Mouse (Mus musculus) CH12.LX (cell line): Measurements from ENCODE around the gene Trappc5.

ENCODE experiments used
- USF1 ChIP-seq: IDR thresholded peaks from 2 replicates; pipeline ENCODE4 v1.6.1; 2014; ENCODE audit warnings: low read depth, mild to moderate bottlenecking, inconsistent platforms, low read length, improper control_type of control experiment
- ZNF384 ChIP-seq: IDR thresholded peaks from 2 replicates; pipeline ENCODE4 v1.6.1; 2012; ENCODE audit warnings: low read depth, low read length, improper control_type of control experiment, inconsistent platforms

DNA sequence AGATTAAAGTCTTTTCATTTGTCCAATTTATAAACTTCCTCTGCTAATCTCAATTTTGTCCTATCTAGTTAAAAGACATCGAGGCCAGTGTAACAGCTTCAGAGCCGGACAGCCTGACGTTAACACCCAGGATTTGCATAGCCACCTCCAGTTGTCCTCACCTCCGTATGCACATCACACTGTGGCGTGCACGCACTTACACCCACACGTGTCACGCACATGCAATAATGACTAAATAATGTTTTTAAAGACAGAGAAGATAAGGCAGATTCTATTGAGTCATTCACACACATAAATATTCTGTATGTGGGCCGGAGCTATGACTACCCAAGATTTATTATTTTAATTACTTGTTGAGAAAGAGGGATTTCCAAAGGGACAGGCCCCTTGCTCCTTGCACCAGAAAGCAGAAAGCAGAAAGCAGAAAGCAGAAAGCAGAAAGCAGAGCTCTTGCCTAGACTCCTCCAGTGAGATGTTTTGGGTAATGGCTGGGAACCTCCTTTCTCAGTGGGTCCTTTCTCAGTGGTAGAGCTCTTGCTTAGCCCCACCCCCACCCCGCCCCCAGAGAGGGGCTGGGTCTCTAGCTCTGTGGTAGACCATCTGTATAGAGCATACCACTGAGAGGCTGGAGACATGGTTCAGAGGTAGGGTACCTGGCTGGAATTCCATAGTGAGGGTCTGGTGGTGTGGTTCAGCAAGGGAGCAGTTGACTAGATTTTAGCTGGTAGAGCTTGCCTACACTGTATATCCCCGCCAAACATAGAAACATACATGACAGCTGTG, 21.2 kb upstream of the Trappc5 start:
- TF ChIP-seq USF1 = no peak
- TF ChIP-seq ZNF384 = no peak
